Mouse (Mus musculus) heart, embryonic 12.5 days (tissue): ENCODE results near the gene 4930412O13Rik. TPM values are rescaled to one million over a fixed set of nuclear protein-coding genes. Genes with fewer than 3 reads are reported as not detected.

ENCODE experiments used
- ATAC-seq: fragments of 200-750 bp; cut with Nextera tagmentation; 2 replicates; pipeline ENCODE4 v1.8.0; 2017; ENCODE audit warnings: moderate TSS enrichment, moderate library complexity; ENCODE audit not compliant: insufficient number of reproducible peaks, low FRiP score
- H3K27ac ChIP-seq: fragments of 300-500 bp; sonication (generic); 2 replicates; pipeline ENCODE4 v1.5.1; 2016; ENCODE audit warnings: mild to moderate bottlenecking, moderate library complexity; ENCODE audit not compliant: poor library complexity, severe bottlenecking
- H3K27me3 ChIP-seq: fragments of 300-500 bp; sonication (generic); replicated peaks from 2 replicates; pipeline ENCODE4 v1.6.1; 2016; ENCODE audit warnings: mild to moderate bottlenecking, moderate library complexity
- H3K36me3 ChIP-seq: fragments of 300-500 bp; sonication (generic); 2 replicates; pipeline ENCODE4 v1.6.1; 2016; ENCODE audit warnings: mild to moderate bottlenecking, moderate library complexity
- H3K4me1 ChIP-seq: fragments of 300-500 bp; sonication (generic); replicated peaks from 2 replicates; pipeline ENCODE4 v1.6.1; 2016; ENCODE audit warnings: mild to moderate bottlenecking
- H3K4me2 ChIP-seq: fragments of 300-500 bp; sonication (generic); 2 replicates; pipeline ENCODE4 v1.6.1; 2016; ENCODE audit warnings: mild to moderate bottlenecking, moderate library complexity
- H3K4me3 ChIP-seq: fragments of 300-500 bp; sonication (generic); 2 replicates; pipeline ENCODE4 v1.5.1; 2016; ENCODE audit warnings: mild to moderate bottlenecking
- H3K9ac ChIP-seq: fragments of 300-500 bp; sonication (generic); 2 replicates; pipeline ENCODE4 v1.6.1; 2016; ENCODE audit warnings: mild to moderate bottlenecking, moderate library complexity
- H3K9me3 ChIP-seq: fragments of 300-500 bp; sonication (generic); replicated peaks from 2 replicates; pipeline ENCODE4 v1.6.1; 2016; ENCODE audit warnings: mild to moderate bottlenecking, moderate library complexity
- WGBS: fragments of 180-500 bp; shearing (Covaris S2); methylation state at CpG from one replicate; pipeline ENCODE4 v1.1.7; 2016; 5-methylcytosine and 5-hydroxymethylcytosine counted together
- polyA plus RNA-seq: library from polyadenylated mRNA; unstranded; fragments of >200 nt; fragmentation: Nextera tagmentation; extraction: Ambion mirVana; gene quantifications from 2 replicates; pipeline ENCODE4 v1.2.1, GENCODE M21; 2016

4930412O13Rik gene
- polyA plus RNA-seq: 1.7 and 1.8 TPM in 2 replicates

GRCm38 (mm10) chr2:9881051-9881591, at the start of gene 4930412O13Rik:
TSS of gene 4930412O13Rik (plus strand) at chr2:9881252.
- Histone ChIP-seq H3K27me3 (peaks cover 28% of the 10 kb centered on the region), H3K4me1 (peaks cover 41% of the 10 kb centered on the region), H3K36me3 (no peaks in the 10 kb centered on the region), H3K27ac (peak within 1 kb of the TSS; percentile 57), H3K4me3 (peak within 1 kb of the TSS; percentile 60), H3K4me2 (peak within 1 kb of the TSS; percentile 95), H3K9me3 (no peaks in the 10 kb centered on the region), H3K9ac (peak within 1 kb of the TSS; percentile 61)
- ATAC-seq: no peak
- under 1% methylated on average over 33 of the region's 35 CpGs for WGBS

- Histone ChIP-seq H3K27me3 (no peaks in the 10 kb centered on the region), H3K27ac (no peak overlapping the region), H3K9me3 (no peaks in the 10 kb centered on the region), H3K36me3 (no peaks in the 10 kb centered on the region), H3K9ac (no peak overlapping the region), H3K4me2 (no peak overlapping the region), H3K4me3 (no peak overlapping the region), H3K4me1 (no peaks in the 10 kb centered on the region; the same call in 1 of the 2 replicates)
- no peak for ATAC-seq
- WGBS: 51% methylated on average over 7 of the region's 7 CpGs
These were observed 47.3 kb upstream of the 4930412O13Rik start for GRCm38 (mm10) chr2:9833712-9834111.

- H3K36me3 ChIP-seq: no peaks in the 10 kb centered on the region
- H3K4me1 ChIP-seq: no peaks in the 10 kb centered on the region; the same call in 1 of the 2 replicates
- H3K27me3 ChIP-seq: no peaks in the 10 kb centered on the region
- WGBS: 47% methylated on average over 7 of the region's 7 CpGs
- H3K9ac ChIP-seq: no peak overlapping the region
- no peak for ATAC-seq
- H3K9me3 ChIP-seq: no peaks in the 10 kb centered on the region
- no peak overlapping the region for H3K4me3 ChIP-seq
- H3K4me2 ChIP-seq: no peak overlapping the region
- H3K27ac ChIP-seq: no peak overlapping the region
These were observed 45.9 kb upstream of the 4930412O13Rik start for GRCm38 (mm10) chr2:9835195-9835594.

- Histone ChIP-seq H3K27ac (no peak overlapping the region), H3K4me1 (no peaks in the 10 kb centered on the region), H3K9me3 (no peaks in the 10 kb centered on the region), H3K4me2 (no peak overlapping the region), H3K36me3 (no peaks in the 10 kb centered on the region), H3K9ac (no peak overlapping the region), H3K27me3 (no peaks in the 10 kb centered on the region), H3K4me3 (no peak overlapping the region)
- WGBS: 59% methylated on average over 13 of the region's 13 CpGs
- ATAC-seq: no peak
These were observed 28.0 kb upstream of the 4930412O13Rik start for GRCm38 (mm10) chr2:9852851-9853576.

GRCm38 (mm10) chr2:9855861-9856260, 25.2 kb upstream of the 4930412O13Rik start:
- H3K27me3 ChIP-seq: no peaks in the 10 kb centered on the region
- H3K27ac ChIP-seq: no peak overlapping the region
- no peak overlapping the region for H3K9ac ChIP-seq
- peaks cover 3% of the 10 kb centered on the region; the same call in 1 of the 2 replicates for H3K36me3 ChIP-seq
- H3K4me3 ChIP-seq: no peak overlapping the region
- WGBS: 41% methylated on average over 4 of the region's 4 CpGs
- H3K9me3 ChIP-seq: no peaks in the 10 kb centered on the region
- ATAC-seq: no peak
- no peak overlapping the region for H3K4me2 ChIP-seq
- no peaks in the 10 kb centered on the region for H3K4me1 ChIP-seq

GRCm38 (mm10) chr2:9860698-9861097, 20.4 kb upstream of the 4930412O13Rik start:
- H3K4me1 ChIP-seq: no peaks in the 10 kb centered on the region
- peaks cover 3% of the 10 kb centered on the region; the same call in 1 of the 2 replicates for H3K36me3 ChIP-seq
- H3K27ac ChIP-seq: no peak overlapping the region
- WGBS: 64% methylated on average over 5 of the region's 5 CpGs
- H3K27me3 ChIP-seq: no peaks in the 10 kb centered on the region
- H3K4me3 ChIP-seq: no peak overlapping the region
- no peaks in the 10 kb centered on the region for H3K9me3 ChIP-seq
- H3K4me2 ChIP-seq: no peak overlapping the region
- no peak overlapping the region for H3K9ac ChIP-seq
- ATAC-seq: no peak

GRCm38 (mm10) chr2:9867092-9867825, 13.8 kb upstream of the 4930412O13Rik start:
- H3K27ac ChIP-seq: no peak overlapping the region
- peaks cover 15% of the 10 kb centered on the region for H3K27me3 ChIP-seq
- peak; percentile 6; the same call in 1 of the 2 replicates for ATAC-seq
- WGBS: 55% methylated on average over 12 of the region's 12 CpGs
- no peaks in the 10 kb centered on the region for H3K9me3 ChIP-seq
- peaks cover 18% of the 10 kb centered on the region for H3K4me1 ChIP-seq
- no peak overlapping the region for H3K4me3 ChIP-seq
- 0 out of 2 replicates have a peak, but pooled peaks cover 4% of the 10 kb centered on the region for H3K36me3 ChIP-seq
- H3K9ac ChIP-seq: no peak overlapping the region
- H3K4me2 ChIP-seq: no peak overlapping the region

GRCm38 (mm10) chr2:9871141-9871716, 9.8 kb upstream of the 4930412O13Rik start:
- H3K27ac ChIP-seq: no peak overlapping the region
- 16% methylated on average over 4 of the region's 4 CpGs for WGBS

GRCm38 (mm10) chr2:9871798-9872197, 9.3 kb upstream of the 4930412O13Rik start:
- Histone ChIP-seq H3K9ac (0 out of 2 replicates have a peak overlapping the region, but pooled peaks have one; percentile 31), H3K36me3 (no peaks in the 10 kb centered on the region), H3K4me3 (no peak overlapping the region), H3K9me3 (no peaks in the 10 kb centered on the region), H3K27me3 (peaks cover 31% of the 10 kb centered on the region), H3K4me2 (peak overlapping the region; percentile 60), H3K27ac (no peak overlapping the region), H3K4me1 (peaks cover 47% of the 10 kb centered on the region)
- no peak for ATAC-seq
- WGBS: 30% methylated on average over 6 of the region's 6 CpGs

More at GRCm38 (mm10) chr2:9871141-9871716, 9.8 kb upstream of the 4930412O13Rik start:
- H3K4me1 ChIP-seq: peaks cover 47% of the 10 kb centered on the region
- H3K4me2 ChIP-seq: peak overlapping the region; percentile 60; the same call in 1 of the 2 replicates
- no peaks in the 10 kb centered on the region for H3K9me3 ChIP-seq
- peaks cover 31% of the 10 kb centered on the region for H3K27me3 ChIP-seq
- no peak for ATAC-seq
- H3K9ac ChIP-seq: no peak overlapping the region
- 0 out of 2 replicates have a peak, but pooled peaks cover under 1% of the 10 kb centered on the region for H3K36me3 ChIP-seq
- H3K4me3 ChIP-seq: no peak overlapping the region

GRCm38 (mm10) chr2:9872682-9873081, 8.4 kb upstream of the 4930412O13Rik start:
- peak overlapping the region; percentile 49; the same call in 1 of the 2 replicates for H3K9ac ChIP-seq
- no peaks in the 10 kb centered on the region for H3K9me3 ChIP-seq
- no peak for ATAC-seq
- H3K36me3 ChIP-seq: no peaks in the 10 kb centered on the region
- H3K4me1 ChIP-seq: peaks cover 49% of the 10 kb centered on the region
- 0 out of 2 replicates have a peak overlapping the region, but pooled peaks have one; percentile 9 for H3K27ac ChIP-seq
- peak overlapping the region; percentile 60 for H3K4me2 ChIP-seq
- H3K4me3 ChIP-seq: peak overlapping the region; percentile 30
- WGBS: 19% methylated on average over 12 of the region's 12 CpGs
- peaks cover 31% of the 10 kb centered on the region for H3K27me3 ChIP-seq
